Mouse (Mus musculus): ENCODE measurements around the gene C1galt1.

GRCm38 (mm10) chr6:7886685-7887004 is 42.0 kb downstream of the C1galt1 start:
- TF ChIP-seq UBTF (IDR thresholded peaks at IDR 0.05; ENCODE audit: borderline replicate concordance, insufficient read depth, low read depth, low read length): no peak
- TF ChIP-seq CTCF (IDR thresholded peaks at IDR 0.05 in 2 of 3, conservative IDR thresholded peaks at IDR 0.05 in 1 of 3; ENCODE audit: control insufficient read depth in 1 of 3, insufficient read depth in 1 of 3, low read depth in 2 of 3, low read length in 3 of 3, poor library complexity in 1 of 3, severe bottlenecking in 1 of 3): no peak
- no peak for TF ChIP-seq RAD21 (IDR thresholded peaks at IDR 0.05; ENCODE audit: low read depth, low read length)
